Mouse (Mus musculus) kidney, postnatal 25 days (tissue): ENCODE results near the gene Armt1.
"Not testable (repeated sequence)": the region's sequence is repeated elsewhere in the genome, so short reads cannot be mapped to it uniquely, and the experiment has no call there.

Experiments used
- DNase-seq, 2 experiments: peaks; one replicate each; pipeline ENCODE4 v3.0.0; 2021; ENCODE audit warnings: mixed read lengths in 2 of 2

Gene Armt1

DNA sequence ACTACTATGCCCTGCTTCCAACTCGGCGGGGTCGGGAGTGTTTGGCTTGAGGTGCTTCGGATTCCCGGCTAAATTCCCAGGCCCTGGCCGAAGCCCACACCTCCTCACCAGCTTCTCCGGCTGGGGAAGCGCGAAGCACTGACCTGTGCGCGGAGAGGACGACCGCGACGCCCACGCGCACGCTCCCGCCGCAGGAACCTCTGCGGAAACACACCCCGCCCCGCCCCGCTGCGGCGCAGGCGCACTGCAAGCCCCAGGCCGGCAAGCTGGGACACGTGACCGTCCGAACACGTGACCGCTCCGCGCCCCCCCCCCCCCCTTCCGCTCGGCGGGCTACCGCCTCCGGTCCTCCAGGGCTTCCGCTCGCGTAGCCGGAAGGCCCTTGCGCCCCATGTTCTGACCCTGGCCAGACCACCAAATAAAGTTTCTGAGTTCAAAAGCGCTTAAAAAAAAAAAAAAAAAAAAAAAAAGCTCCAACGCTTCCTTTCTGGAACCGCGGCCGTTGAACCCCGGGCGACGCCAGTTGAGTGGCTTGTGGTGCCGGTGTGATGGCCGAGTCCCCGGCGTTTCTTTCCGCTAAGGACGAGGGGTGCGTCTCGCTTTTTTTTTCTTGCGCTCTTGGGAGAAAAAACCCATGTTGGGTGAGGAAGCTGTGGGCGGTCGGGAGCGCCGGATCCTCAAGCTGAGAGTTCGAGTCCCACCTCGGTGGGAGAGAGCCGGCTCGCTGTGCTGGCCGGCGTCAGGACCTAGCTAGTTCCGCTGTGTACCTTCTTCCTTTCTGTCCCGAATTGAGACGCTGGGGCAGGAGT, at the start of gene Armt1, which contains the start of gene Rmnd1:
Gene Armt1, plus strand, starts transcription at position 345 of the 809 bp plus-strand sequence.
Gene Rmnd1, minus strand, starts transcription at position 266 of the 809 bp plus-strand sequence.
- DNase-seq = peak; percentile 93 to 98

DNA sequence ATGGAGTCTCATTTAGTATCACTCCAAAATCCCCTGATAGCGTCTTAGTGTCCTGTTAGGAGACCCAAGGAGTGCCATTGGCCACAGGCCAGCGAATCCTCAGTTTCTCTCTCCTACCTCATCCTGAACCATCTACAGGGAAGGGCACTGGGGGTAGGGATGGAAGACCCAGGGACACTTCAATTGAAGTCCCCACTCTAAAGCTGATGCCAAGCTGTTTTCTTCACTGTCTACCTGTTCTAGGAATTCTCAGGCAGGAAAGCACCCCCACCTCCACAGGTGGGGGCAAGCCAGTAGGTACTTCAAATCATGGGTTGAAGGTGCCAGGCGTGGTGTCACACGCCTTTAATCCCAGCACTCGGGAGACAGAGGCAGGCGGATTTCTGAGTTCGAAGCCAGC, 48.0 kb upstream of the Armt1 start:
- no peak for DNase-seq

DNA sequence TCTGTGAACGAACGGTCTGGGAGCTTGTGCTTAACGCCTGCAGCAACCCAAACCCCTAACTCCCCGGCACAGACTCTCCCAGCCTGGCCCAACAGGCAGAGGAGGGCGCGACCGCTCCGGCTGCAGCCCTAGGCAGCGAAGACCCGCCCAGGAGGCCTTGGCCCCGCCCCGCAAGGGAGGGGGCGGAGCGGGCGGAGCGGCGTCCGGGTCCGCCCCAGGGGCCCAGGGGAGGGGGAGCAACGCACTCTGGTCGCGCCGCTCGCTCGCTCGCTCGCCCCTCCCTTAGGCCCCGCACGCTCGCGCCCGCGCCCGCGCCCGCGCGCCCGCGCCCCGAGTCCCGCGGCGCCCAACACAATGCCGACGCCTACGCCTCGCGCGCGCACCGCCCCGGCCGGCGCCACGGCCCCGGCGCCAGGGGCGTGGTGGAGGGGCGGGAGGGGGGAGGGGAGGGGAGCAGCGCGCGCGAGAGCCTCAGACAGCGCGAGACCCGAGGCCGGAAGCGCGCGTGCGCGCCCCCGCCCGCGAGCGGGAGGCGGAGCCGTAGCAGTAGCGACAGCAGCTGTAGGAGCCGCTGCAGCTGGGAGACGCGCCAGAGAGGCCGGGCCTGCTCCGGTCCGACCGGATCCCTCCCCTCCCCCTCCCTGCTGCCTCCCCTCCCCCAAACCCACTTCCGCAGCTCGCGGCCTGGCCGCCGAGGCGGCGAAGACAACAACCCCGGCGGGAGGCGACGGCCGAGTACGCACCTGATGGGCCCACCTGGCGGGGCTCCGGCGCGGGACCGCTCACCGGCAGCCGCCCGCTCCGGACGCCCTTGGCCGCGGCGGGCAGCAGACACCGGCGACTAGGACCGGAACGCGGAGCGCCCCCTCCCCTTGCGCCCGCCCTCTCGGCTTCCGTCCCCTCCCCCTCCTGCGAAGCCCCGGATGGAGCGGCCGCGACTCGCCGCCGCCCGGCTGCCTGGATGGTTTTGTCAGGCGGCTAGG, 45.4 kb upstream of the Armt1 start:
- peak; percentile 95 to 99 for DNase-seq

- peak; percentile 76 to 94 for DNase-seq
Measured at GRCm38 (mm10) chr10:4387701-4388383, 44.4 kb upstream of the Armt1 start, which contains the start of gene Zbtb2. Zbtb2 (minus strand) TSS chr10:4388108.

DNA sequence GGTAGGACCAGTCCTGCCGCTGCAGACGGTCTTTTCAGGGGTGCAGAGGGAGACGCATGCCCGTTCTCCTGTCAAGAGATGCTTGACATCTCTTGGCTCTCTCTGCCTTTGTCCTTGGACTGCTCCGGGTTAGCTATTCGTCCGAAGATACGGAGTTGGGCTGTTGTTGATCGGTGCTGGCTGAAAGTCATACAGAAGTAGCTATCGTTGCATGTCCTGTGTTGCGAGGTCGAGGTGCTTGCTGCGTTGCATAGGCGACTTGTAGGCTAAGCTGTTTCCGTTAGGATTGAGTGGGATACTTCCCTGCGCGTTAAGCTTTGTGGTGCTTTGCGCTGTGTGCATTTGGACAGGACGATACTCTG, 43.9 kb upstream of the Armt1 start:
- peak in 1 of 2 experiments; percentile 21 for DNase-seq

- no peak for DNase-seq
Measured at GRCm38 (mm10) chr10:4389036-4389435, 43.2 kb upstream of the Armt1 start.

- DNase-seq = no peak
Measured at GRCm38 (mm10) chr10:4389461-4390112, 42.7 kb upstream of the Armt1 start.

- DNase-seq = no peak
Measured at GRCm38 (mm10) chr10:4390550-4390949, 41.7 kb upstream of the Armt1 start.

- no peak for DNase-seq
Measured at GRCm38 (mm10) chr10:4391076-4391475, 41.2 kb upstream of the Armt1 start.

DNA sequence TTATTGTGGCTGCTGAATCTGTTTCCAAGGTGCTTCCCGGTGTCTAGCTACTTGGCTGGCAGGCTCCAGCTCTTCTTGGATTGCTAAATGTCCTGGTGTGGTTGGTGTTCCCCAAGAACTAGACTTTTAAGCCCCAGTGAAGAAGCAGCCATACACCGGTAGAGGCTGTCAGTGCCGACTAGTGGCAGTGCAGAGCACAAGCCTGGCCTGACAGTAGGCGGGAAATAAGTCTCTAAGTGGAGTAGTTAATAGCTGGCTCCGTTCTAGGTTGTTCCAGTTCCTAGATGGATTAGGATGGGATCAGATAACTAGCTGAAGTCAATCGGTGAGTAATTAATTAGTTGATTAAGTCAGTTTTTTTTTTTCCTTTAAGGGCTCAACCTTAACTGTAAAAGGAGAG, 40.4 kb upstream of the Armt1 start:
- DNase-seq = peak; percentile 46 to 65

DNA sequence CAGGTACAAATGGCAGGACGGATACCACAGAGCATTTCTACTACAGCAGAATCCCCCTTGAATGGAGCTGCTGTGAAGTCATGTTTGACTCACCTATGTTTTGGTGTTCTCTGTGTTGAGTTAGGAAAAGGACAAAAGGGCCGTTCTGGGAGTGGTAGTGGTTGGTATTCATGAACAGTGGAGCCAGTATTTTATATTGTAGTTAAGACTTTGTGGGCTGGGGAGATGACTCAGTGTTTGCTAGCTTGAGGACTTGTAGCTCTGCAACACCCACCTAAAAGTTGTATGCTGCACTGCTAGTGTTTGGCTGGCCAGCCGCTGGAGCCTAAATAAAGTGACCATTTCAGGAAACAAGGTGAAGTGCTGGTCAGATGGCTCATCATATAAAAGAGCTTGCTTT, 36.9 kb upstream of the Armt1 start:
- no peak for DNase-seq

DNA sequence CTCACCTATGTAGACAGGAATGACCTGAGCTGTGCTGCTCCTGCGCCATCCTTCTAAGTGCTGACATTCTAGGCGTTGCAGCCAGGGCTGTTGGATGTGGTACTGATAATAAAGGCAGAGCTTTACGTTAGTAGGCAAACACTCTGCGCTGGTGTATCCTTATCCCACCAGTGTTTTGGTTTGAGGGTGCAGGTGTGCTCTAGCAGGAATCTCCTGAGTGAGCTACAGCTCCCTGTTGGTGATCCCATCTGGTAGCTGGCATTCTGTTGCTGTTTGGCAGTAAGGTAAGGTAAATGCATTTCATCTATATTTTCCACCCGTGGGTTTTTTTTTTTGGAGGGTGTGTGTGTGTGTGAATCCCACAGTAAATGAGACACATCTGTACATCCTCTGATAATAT, 34.2 kb upstream of the Armt1 start:
- DNase-seq = no peak

DNA sequence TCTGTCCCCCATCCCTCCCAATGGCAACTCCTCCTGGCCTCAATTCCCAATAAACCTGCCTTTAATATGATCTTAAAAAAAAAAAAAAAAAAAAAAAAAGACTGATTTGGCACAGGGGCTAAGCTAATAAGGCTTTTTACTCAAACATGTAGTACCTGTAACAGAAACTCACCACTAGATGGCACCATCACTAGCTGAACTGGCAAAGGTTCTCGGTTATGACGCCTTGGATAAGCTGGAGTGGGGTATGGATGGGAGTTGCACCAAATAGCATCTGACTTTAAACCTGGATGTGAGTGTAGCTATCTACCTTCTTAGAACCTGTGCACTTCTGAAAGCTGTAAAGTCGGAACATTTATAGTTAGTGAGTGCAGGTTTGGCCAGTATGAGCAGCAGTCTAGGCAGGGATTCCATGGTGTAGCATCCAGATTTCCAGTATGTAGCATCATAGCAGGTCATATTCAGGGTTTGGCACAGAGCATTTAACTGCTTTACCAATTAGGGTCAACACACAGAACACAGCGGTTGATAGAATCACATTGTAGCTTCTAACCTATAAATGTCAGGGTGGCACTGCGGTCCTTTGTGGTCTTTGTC, 27.3 kb upstream of the Armt1 start:
- peak in 1 of 2 experiments; percentile 69 for DNase-seq

GRCm38 (mm10) chr10:4405511-4405910, 26.8 kb upstream of the Armt1 start:
- DNase-seq = no peak

- no peak for DNase-seq
Measured at GRCm38 (mm10) chr10:4407191-4407590, 25.1 kb upstream of the Armt1 start.

- DNase-seq = peak in 1 of 2 experiments; percentile 36
Measured at GRCm38 (mm10) chr10:4425245-4425644, 7.0 kb upstream of the Armt1 start.

DNA sequence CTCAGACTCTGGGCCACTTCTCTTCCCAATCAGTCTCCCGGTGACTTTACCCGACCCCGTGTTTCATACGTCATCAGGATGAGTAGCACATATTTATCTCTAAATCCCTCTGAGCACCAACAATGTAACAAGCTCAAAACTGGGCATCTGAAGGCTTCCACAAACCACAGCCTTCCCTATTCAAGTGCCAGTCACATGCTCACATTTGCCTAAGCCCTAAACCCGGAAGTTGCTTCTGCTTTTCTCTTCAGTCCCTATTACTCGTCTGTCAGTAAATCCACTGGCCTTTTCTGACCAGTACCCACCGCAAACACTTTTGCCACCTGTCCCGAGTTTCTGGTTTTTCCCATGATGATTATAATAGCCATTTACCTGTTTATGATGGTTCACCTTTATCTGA, 1.9 kb upstream of the Armt1 start:
- no peak for DNase-seq

- DNase-seq = peak; percentile 64 to 69
Measured at GRCm38 (mm10) chr10:4430826-4431225, 1.4 kb upstream of the Armt1 start.

- no peak for DNase-seq
Measured at GRCm38 (mm10) chr10:4431746-4432122, 533 bp upstream of the Armt1 start.

- no peak for DNase-seq
Measured at GRCm38 (mm10) chr10:4432996-4433755, 909 bp downstream of the Armt1 start.

GRCm38 (mm10) chr10:4433871-4434270, 1.6 kb downstream of the Armt1 start:
- DNase-seq = not testable (repeated sequence)
